Mouse (Mus musculus) cortical plate, adult 2 months (tissue): ENCODE measurements around the gene Fam117b.

Source experiments
- CTCF ChIP-seq: fragments of 200-500 bp; IDR thresholded peaks from 2 replicates; pipeline ENCODE4 v1.5.1; 2011; ENCODE audit warnings: mild to moderate bottlenecking, control low read depth, low read length; ENCODE audit not compliant: insufficient read depth; ENCODE audit errors: extremely low read depth
- POLR2A ChIP-seq: fragments of 200-500 bp; IDR thresholded peaks from 2 replicates; pipeline ENCODE4 v1.6.1; 2011; ENCODE audit warnings: mild to moderate bottlenecking, low read length, control low read depth; ENCODE audit not compliant: insufficient read depth; ENCODE audit errors: extremely low read depth

- no peak for TF ChIP-seq CTCF
- TF ChIP-seq POLR2A: no peak
These were observed 53.5 kb downstream of the Fam117b start for GRCm38 (mm10) chr1:59966171-59966785.
